In the genomic region with DNA sequence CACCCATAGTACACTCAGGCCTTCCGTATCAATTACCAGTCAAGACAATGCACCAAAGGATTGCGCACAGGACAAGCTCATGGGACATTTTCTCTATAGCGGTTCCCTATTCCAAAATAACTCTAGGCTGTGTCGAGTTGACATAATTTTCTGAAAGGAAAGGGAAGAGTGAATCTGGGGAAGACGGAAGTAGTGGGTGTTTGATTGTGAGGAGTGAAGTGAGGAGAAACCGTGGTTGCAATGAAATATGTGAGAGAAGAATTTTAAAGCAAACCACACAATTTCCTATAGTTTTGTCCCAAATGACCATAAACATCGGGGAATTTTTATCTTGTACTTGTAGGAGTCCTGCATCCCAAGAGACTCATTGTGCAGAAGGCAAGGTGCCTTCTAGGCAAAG, we compare ENCODE assay signal across 28 mouse cellular contexts. TPM values are rescaled to one million over a fixed set of nuclear protein-coding genes. Genes with fewer than 3 reads are reported as not detected.
DNase-seq lines count a peak whose midpoint lies in the region; ATAC-seq lines count a peak whose summit lies in the region.
"Had no signal": no experiment of that assay in that cellular context is flagged by ENCODE, and none has a peak within 500 bp of the region (broad histone marks: within the 10 kb centered on the region; RNA-seq: fewer than 3 reads in every experiment).

No protein-coding gene starts in this region.

- H3K4me2 ChIP-seq in midbrain, embryonic 11.5 days = no peak overlapping the region

- H3K9me3 ChIP-seq in midbrain, embryonic 11.5 days (ENCODE audit: control insufficient read depth, low read length) = no peaks in the 10 kb centered on the region
- no peaks in the 10 kb centered on the region for H3K9me3 ChIP-seq in midbrain, embryonic 10.5 days (replicated peaks)

- H3K27ac ChIP-seq in midbrain, embryonic 11.5 days (ENCODE audit: low read depth, low read length) = no peak overlapping the region
- no peak overlapping the region for H3K27ac ChIP-seq in midbrain, embryonic 10.5 days (replicated peaks)

- H3K27me3 ChIP-seq in midbrain, embryonic 11.5 days (ENCODE audit: control insufficient read depth, insufficient read depth, low read length) = no peaks in the 10 kb centered on the region
- H3K27me3 ChIP-seq in midbrain, embryonic 10.5 days (ENCODE audit: low read depth, poor library complexity, severe bottlenecking) = no peaks in the 10 kb centered on the region
- H3K27me3 ChIP-seq: CH12.LX had no signal

- WGBS in midbrain, embryonic 11.5 days = 90% methylated on average over 7 of the region's 7 CpGs
- WGBS in midbrain, embryonic 10.5 days = 90% methylated on average over 7 of the region's 7 CpGs

- no peak for DNase-seq in frontal cortex, postnatal 36 days (ENCODE audit: low spot score in 2 of 2)
- DNase-seq in midbrain, embryonic 11.5 days (ENCODE audit: low spot score, missing footprints) = peak; percentile 54
- DNase-seq in midbrain, embryonic 10.5 days (ENCODE audit: low spot score) = no peak
- DNase-seq in brain, adult 2 months (ENCODE audit: low read depth, low spot score) = peak; percentile 28
- no peak for DNase-seq in left cerebral cortex, adult 8-10 months (ENCODE audit: low spot score in 2 of 2)
- DNase-seq: adrenal gland, adult 2 months; adrenal gland, adult 8-10 months; adrenal gland, postnatal 10 days; adrenal gland, postnatal 14 days; adrenal gland, postnatal 25 days; adrenal gland, postnatal 36 days; B cell, adult 2 months; cerebellum, adult 11 months; cerebellum, adult 11-12 months; cerebellum, adult 18-20 months; cerebellum, adult 2 months had no signal

- no peak overlapping the region for H3K4me3 ChIP-seq in midbrain, embryonic 11.5 days (ENCODE audit: low read depth, low read length)
- no peak overlapping the region for H3K4me3 ChIP-seq in midbrain, embryonic 10.5 days

- H3K4me1 ChIP-seq in midbrain, embryonic 11.5 days (ENCODE audit: control insufficient read depth, insufficient read depth, low read length) = no peaks in the 10 kb centered on the region
- no peaks in the 10 kb centered on the region for H3K4me1 ChIP-seq in midbrain, embryonic 10.5 days

- H3K36me3 ChIP-seq in midbrain, embryonic 11.5 days (ENCODE audit: control insufficient read depth, insufficient read depth, low read length) = no peaks in the 10 kb centered on the region
- no peaks in the 10 kb centered on the region for H3K36me3 ChIP-seq in midbrain, embryonic 10.5 days
- H3K36me3 ChIP-seq: G1E had no signal

- no peak overlapping the region for H3K9ac ChIP-seq in midbrain, embryonic 11.5 days (ENCODE audit: low read length)

- ATAC-seq in frontal cortex, adult (ENCODE audit: low TSS enrichment) = peak; percentile 98
- no peak for ATAC-seq in midbrain, embryonic 11.5 days (ENCODE audit: low FRiP score)
- ATAC-seq: activated CD4-positive, CD25-positive, alpha-beta regulatory T cell, adult 4 months; CD4-positive, CD25-positive, alpha-beta regulatory T cell, adult 4 months; Patski had no signal

RNA-seq across cellular contexts. Expression of a gene that starts 21.2 kb away (rescaled TPM):
- polyA plus RNA-seq in midbrain, embryonic 11.5 days (2014; fragmentation: Nextera tagmentation; extraction: Ambion mirVana) = not detected in 2 replicates
- not detected in 2 replicates for polyA plus RNA-seq in midbrain, embryonic 10.5 days (2016; fragmentation: Nextera tagmentation; extraction: Ambion mirVana)
- total RNA-seq in left cerebral cortex, adult 8-10 months (2022) = under 1 TPM; 0.02 to 0.52 (median 0.32) TPM
- total RNA-seq: adrenal gland, adult 2 months; adrenal gland, adult 8-10 months; adrenal gland, postnatal 14 days; adrenal gland, postnatal 25 days; CH12.LX; MEL had no signal
- polyA plus RNA-seq: activated CD4-positive, CD25-positive, alpha-beta regulatory T cell, adult 4 months; adrenal gland, adult 2 months; brain, embryonic 14.5 days; C2C12; CD4-positive, CD25-positive, alpha-beta regulatory T cell, adult 4 months; cerebellum, adult 2 months; G1E; Patski had no signal

RNA-seq across cellular contexts. Expression of a gene that starts 34.1 kb away (rescaled TPM):
- not detected in 2 replicates for polyA plus RNA-seq in midbrain, embryonic 11.5 days (2014; fragmentation: Nextera tagmentation; extraction: Ambion mirVana)
- not detected in 2 replicates for polyA plus RNA-seq in midbrain, embryonic 10.5 days (2016; fragmentation: Nextera tagmentation; extraction: Ambion mirVana)
- total RNA-seq in left cerebral cortex, adult 8-10 months (2022) = not detected
- total RNA-seq: adrenal gland, adult 18-20 months; adrenal gland, adult 2 months; adrenal gland, adult 8-10 months; adrenal gland, postnatal 10 days; adrenal gland, postnatal 14 days; adrenal gland, postnatal 25 days; adrenal gland, postnatal 36 days; adrenal gland, postnatal 4 days; CH12.LX; ES-E14; G1E; MEL had no signal
- polyA plus RNA-seq: activated CD4-positive, CD25-positive, alpha-beta regulatory T cell, adult 4 months; adrenal gland, adult 2 months; brain, embryonic 14.5 days; C2C12; CD4-positive, CD25-positive, alpha-beta regulatory T cell, adult 4 months; cerebellum, adult 2 months; G1E; Patski had no signal

RNA-seq across cellular contexts. Expression of a gene that starts 53.5 kb away (rescaled TPM):
- polyA plus RNA-seq in midbrain, embryonic 11.5 days (2014; fragmentation: Nextera tagmentation; extraction: Ambion mirVana) = not detected in 2 replicates
- not detected in 2 replicates for polyA plus RNA-seq in midbrain, embryonic 10.5 days (2016; fragmentation: Nextera tagmentation; extraction: Ambion mirVana)
- total RNA-seq in left cerebral cortex, adult 8-10 months (2022) = not detected
- total RNA-seq: adrenal gland, adult 18-20 months; adrenal gland, adult 2 months; adrenal gland, adult 8-10 months; adrenal gland, postnatal 10 days; adrenal gland, postnatal 14 days; adrenal gland, postnatal 25 days; adrenal gland, postnatal 36 days; adrenal gland, postnatal 4 days; CH12.LX; ES-E14; G1E; MEL had no signal
- polyA plus RNA-seq: activated CD4-positive, CD25-positive, alpha-beta regulatory T cell, adult 4 months; adrenal gland, adult 2 months; brain, embryonic 14.5 days; C2C12; CD4-positive, CD25-positive, alpha-beta regulatory T cell, adult 4 months; cerebellum, adult 2 months; G1E; Patski had no signal

Comparison
In these comparisons a context has a peak if more than half of its experiments do, and no peak if none do; other contexts are left out.
1. DNase-seq: peak in midbrain, embryonic 11.5 days (single experiment) and brain, adult 2 months (single experiment); none in frontal cortex, postnatal 36 days (0 of 2), midbrain, embryonic 10.5 days (single experiment) and left cerebral cortex, adult 8-10 months (0 of 2).